Mouse (Mus musculus) hindbrain, postnatal 0 days (tissue): Measurements from ENCODE around the gene Rgs7. TPM values are rescaled to one million over a fixed set of nuclear protein-coding genes. Genes with fewer than 3 reads are reported as not detected.
A peak's percentile ranks its signal among the peaks of the same experiment; 100 is the strongest.

Experiments used
- ATAC-seq: fragments of 200-750 bp; cut with Nextera tagmentation; 2 replicates; pipeline ENCODE4 v1.8.0; 2017; ENCODE audit warnings: mild to moderate bottlenecking, moderate TSS enrichment, moderate library complexity
- DNase-seq: peaks from one replicate; pipeline ENCODE4 v3.0.0-alpha.2; 2015; ENCODE audit warnings: low spot score
- H3K27ac ChIP-seq: fragments of 300-500 bp; sonication (generic); 2 replicates; pipeline ENCODE4 v1.5.1; 2014; ENCODE audit warnings: mild to moderate bottlenecking
- H3K27me3 ChIP-seq: fragments of 300-500 bp; sonication (generic); 2 replicates; pipeline ENCODE4 v1.6.1; 2014; ENCODE audit warnings: low read length, mixed read lengths; ENCODE audit not compliant: insufficient read depth
- H3K36me3 ChIP-seq: fragments of 300-500 bp; sonication (generic); 2 replicates; pipeline ENCODE4 v1.6.1; 2014; ENCODE audit warnings: low read length, mixed read lengths; ENCODE audit not compliant: insufficient read depth
- H3K4me1 ChIP-seq: fragments of 300-500 bp; sonication (generic); 2 replicates; pipeline ENCODE4 v1.6.1; 2014; ENCODE audit warnings: antibody characterized with exemption, low read length, mixed read lengths; ENCODE audit not compliant: insufficient read depth
- H3K4me2 ChIP-seq: fragments of 300-500 bp; sonication (generic); 2 replicates; pipeline ENCODE4 v1.6.1; 2014; ENCODE audit warnings: low read depth, mild to moderate bottlenecking, low read length, moderate library complexity, mixed read lengths
- H3K4me3 ChIP-seq: fragments of 300-500 bp; sonication (generic); 2 replicates; pipeline ENCODE4 v1.5.1; 2014; ENCODE audit warnings: low read length
- H3K9ac ChIP-seq: fragments of 300-500 bp; sonication (generic); replicated peaks from 2 replicates; pipeline ENCODE4 v1.6.1; 2014; ENCODE audit warnings: mild to moderate bottlenecking, low read length, moderate library complexity, mixed read lengths
- H3K9me3 ChIP-seq: fragments of 300-500 bp; sonication (generic); 2 replicates; pipeline ENCODE4 v1.6.1; 2016; ENCODE audit warnings: low read length, mixed read lengths
- CTCF ChIP-seq: IDR thresholded peaks from 2 replicates; pipeline ENCODE4 v1.5.1; 2016; ENCODE audit warnings: antibody characterized with exemption, control low read depth, low read depth
- WGBS: fragments of 180-500 bp; shearing (Covaris S2); extraction: QIAGEN DNeasy Blood & Tissue Kit; methylation state at CpG from one replicate; pipeline ENCODE4 v1.1.7; 2014; 5-methylcytosine and 5-hydroxymethylcytosine counted together
- polyA plus RNA-seq: library from polyadenylated mRNA; unstranded; fragments of >200 nt; fragmentation: Nextera tagmentation; extraction: Ambion mirVana; gene quantifications from 2 replicates; pipeline ENCODE4 v1.2.1, GENCODE M21; 2015
- total RNA-seq: library from RNA; depleted of rRNA; stranded (reverse); fragments of >200 nt; gene quantifications from 2 replicates; pipeline ENCODE4 v1.2.3, GENCODE M21; 2014

Rgs7 gene
- total and polyA plus RNA-seq, 2 experiments from 2014 or later, result 32.5 to 41.6 TPM

DNA sequence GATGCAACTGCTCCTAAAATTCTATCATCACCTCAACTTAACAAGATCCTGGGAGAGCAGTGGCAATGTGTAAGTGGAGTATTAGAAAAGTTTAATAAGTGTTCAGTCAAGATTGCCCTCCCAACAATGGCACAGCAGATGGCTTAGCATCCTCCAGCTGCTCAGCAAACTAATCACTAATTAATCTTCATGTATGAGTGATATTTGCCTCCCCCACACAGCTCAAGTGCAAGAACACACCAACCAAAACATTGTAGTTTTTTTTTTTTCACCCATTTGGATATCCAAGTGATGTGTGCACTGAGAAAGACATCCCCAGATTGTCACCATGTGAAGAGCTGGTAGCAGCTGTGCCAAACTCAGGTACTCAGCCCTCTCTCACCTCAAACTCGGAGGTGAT is 336.8 kb downstream of the Rgs7 start:
- ATAC-seq (no peak), DNase-seq (peak; percentile 18)
- H3K27me3 ChIP-seq, result no peaks in the 10 kb centered on the region
- H3K4me3 ChIP-seq, result no peak overlapping the region
- WGBS, result 76% methylated on average over 1 of the region's 1 CpGs
- no peaks in the 10 kb centered on the region for H3K36me3 ChIP-seq
- no peak overlapping the region for H3K27ac ChIP-seq
- H3K9me3 ChIP-seq, result no peaks in the 10 kb centered on the region
- TF ChIP-seq CTCF, result no peak
- no peaks in the 10 kb centered on the region for H3K4me1 ChIP-seq
- no peak overlapping the region for H3K9ac ChIP-seq
- H3K4me2 ChIP-seq, result no peak overlapping the region

GRCm38 (mm10) chr1:175143051-175143450 is 349.2 kb downstream of the Rgs7 start:
- Histone ChIP-seq H3K36me3 (no peaks in the 10 kb centered on the region), H3K27ac (no peak overlapping the region), H3K9ac (no peak overlapping the region), H3K4me1 (no peaks in the 10 kb centered on the region), H3K27me3 (no peaks in the 10 kb centered on the region), H3K4me3 (no peak overlapping the region), H3K4me2 (no peak overlapping the region), H3K9me3 (no peaks in the 10 kb centered on the region)
- ATAC-seq (no peak), DNase-seq (no peak)
- 83% methylated on average over 4 of the region's 4 CpGs for WGBS
- no peak for TF ChIP-seq CTCF

DNA sequence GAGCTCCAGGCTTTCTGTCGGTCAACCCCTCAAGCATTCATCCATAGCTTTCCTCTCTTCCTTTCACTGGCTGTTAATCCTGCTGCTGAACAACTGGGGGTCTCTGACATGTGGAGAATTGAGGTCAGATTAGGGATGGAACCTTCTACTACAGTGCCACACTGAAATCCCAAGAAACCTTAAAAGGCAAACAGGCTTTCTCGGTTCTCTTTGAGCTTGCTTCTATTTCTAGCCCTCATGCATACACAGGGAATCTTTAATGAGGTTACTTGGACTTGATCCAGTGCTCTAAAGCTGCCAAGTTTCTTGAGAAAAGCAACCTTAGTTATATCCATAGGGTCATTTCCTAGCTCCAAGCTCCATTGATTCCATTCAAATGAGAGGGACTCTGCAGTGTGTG is 363.8 kb downstream of the Rgs7 start:
- peak; percentile 86 for DNase-seq
- 0 out of 2 replicates have a peak, but pooled peaks cover 6% of the 10 kb centered on the region for H3K4me1 ChIP-seq
- H3K9ac ChIP-seq, result no peak overlapping the region
- H3K36me3 ChIP-seq, result no peaks in the 10 kb centered on the region
- peak; percentile 27; the same call in 1 of the 2 replicates for ATAC-seq
- H3K9me3 ChIP-seq, result no peaks in the 10 kb centered on the region
- no peak overlapping the region for H3K4me3 ChIP-seq
- no peaks in the 10 kb centered on the region for H3K27me3 ChIP-seq
- no peak for TF ChIP-seq CTCF
- H3K4me2 ChIP-seq, result no peak overlapping the region
- WGBS, result 18% methylated on average over 2 of the region's 2 CpGs
- H3K27ac ChIP-seq, result peak overlapping the region; percentile 29; the same call in 1 of the 2 replicates

GRCm38 (mm10) chr1:175124416-175124815 is 367.9 kb downstream of the Rgs7 start:
- Histone ChIP-seq H3K4me3 (no peak overlapping the region), H3K4me1 (0 out of 2 replicates have a peak, but pooled peaks cover 6% of the 10 kb centered on the region), H3K36me3 (no peaks in the 10 kb centered on the region), H3K27me3 (no peaks in the 10 kb centered on the region), H3K27ac (no peak overlapping the region), H3K9me3 (no peaks in the 10 kb centered on the region), H3K9ac (no peak overlapping the region), H3K4me2 (no peak overlapping the region)
- ATAC-seq, result no peak
- 51% methylated on average over 3 of the region's 3 CpGs for WGBS
- DNase-seq, result no peak
- TF ChIP-seq CTCF, result no peak

DNA sequence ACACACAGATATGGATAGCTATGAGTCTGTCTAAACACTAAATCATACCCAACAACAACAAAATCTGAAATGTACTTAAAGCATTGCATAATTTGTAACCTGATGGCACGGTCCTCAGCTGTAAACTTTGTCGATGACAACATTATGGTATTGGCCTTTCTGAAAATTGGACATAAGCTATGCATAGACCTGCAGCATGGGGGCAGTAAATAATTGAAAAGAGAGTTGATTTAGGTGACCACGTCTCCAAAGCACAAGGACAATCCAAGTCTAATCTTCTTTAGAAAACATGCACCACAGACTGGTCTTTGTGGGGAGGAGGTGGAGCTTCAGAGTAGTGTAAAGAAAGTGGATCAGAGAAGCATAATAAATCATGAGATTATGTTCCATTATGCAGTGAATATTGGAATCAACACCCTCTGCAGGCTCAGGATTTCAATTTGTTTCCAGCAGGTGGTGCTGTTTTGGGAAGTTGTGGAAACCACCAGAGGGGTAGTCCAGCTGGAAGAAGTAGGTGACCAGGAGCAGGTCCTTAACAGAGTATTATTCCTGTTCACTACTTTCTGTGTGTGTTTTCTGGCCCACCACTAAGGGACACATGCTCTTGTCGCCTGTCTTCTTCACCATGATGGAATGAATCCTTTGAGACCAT is 373.3 kb downstream of the Rgs7 start:
- ATAC-seq (0 out of 2 replicates have a peak, but pooled peaks have one; percentile 24), DNase-seq (peak; percentile 38)
- Histone ChIP-seq H3K27ac (no peak overlapping the region), H3K4me2 (no peak overlapping the region), H3K36me3 (no peaks in the 10 kb centered on the region), H3K4me3 (no peak overlapping the region), H3K9me3 (no peaks in the 10 kb centered on the region), H3K4me1 (no peaks in the 10 kb centered on the region), H3K9ac (no peak overlapping the region), H3K27me3 (no peaks in the 10 kb centered on the region)
- WGBS, result 66% methylated on average over 4 of the region's 4 CpGs
- peak; percentile 51 for TF ChIP-seq CTCF

GRCm38 (mm10) chr1:175108270-175108860 is 383.9 kb downstream of the Rgs7 start:
- TF ChIP-seq CTCF, result no peak
- H3K9me3 ChIP-seq, result no peaks in the 10 kb centered on the region
- no peak overlapping the region for H3K9ac ChIP-seq
- no peak overlapping the region for H3K4me2 ChIP-seq
- no peaks in the 10 kb centered on the region for H3K4me1 ChIP-seq
- no peaks in the 10 kb centered on the region for H3K36me3 ChIP-seq
- no peak overlapping the region for H3K27ac ChIP-seq
- no peaks in the 10 kb centered on the region for H3K27me3 ChIP-seq
- 90% methylated on average over 1 of the region's 1 CpGs for WGBS
- no peak for DNase-seq
- H3K4me3 ChIP-seq, result no peak overlapping the region
- ATAC-seq, result no peak

DNA sequence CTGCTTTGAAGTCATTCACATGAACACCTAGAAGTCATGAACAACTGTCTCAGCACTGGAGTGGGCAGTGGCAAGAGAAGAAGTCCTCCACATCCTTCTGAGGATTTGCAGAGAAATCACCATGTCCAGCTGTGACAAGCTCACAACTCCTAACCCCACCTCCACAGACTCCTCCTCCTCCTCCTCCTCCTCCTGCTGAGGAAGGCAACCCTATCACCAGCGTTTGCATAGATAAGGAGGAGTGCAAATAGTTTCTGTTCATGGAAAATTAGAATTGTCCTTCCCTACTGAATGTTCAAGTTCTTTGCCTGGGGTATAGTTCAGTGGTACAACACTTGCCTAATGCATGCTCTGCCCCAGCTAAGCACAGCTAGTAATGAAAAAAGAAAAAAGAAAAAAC is 386.0 kb downstream of the Rgs7 start:
- ATAC-seq (no peak), DNase-seq (no peak)
- WGBS, result 47% methylated on average over 1 of the region's 1 CpGs

More for the DNA sequence above, 386.0 kb downstream of the Rgs7 start:
- TF ChIP-seq CTCF, result no peak
- H3K27ac ChIP-seq, result no peak overlapping the region
- H3K27me3 ChIP-seq, result no peaks in the 10 kb centered on the region
- no peak overlapping the region for H3K4me3 ChIP-seq
- H3K4me2 ChIP-seq, result no peak overlapping the region
- H3K4me1 ChIP-seq, result no peaks in the 10 kb centered on the region
- H3K36me3 ChIP-seq, result no peaks in the 10 kb centered on the region
- H3K9ac ChIP-seq, result no peak overlapping the region
- no peaks in the 10 kb centered on the region for H3K9me3 ChIP-seq
